Mouse (Mus musculus) cerebellum, postnatal 36 days (tissue): Measurements from ENCODE around the gene Sema6b.
A peak's percentile ranks its signal among the peaks of the same experiment; 100 is the strongest.

Experiments
- DNase-seq, 2 experiments: peaks; one replicate each; pipeline ENCODE4 v3.0.0; 2021 to 2022; ENCODE audit warnings: mixed read lengths in 2 of 2

Gene Sema6b

GRCm38 (mm10) chr17:56144546-56144945, 4.4 kb upstream of the Sema6b start:
- no peak for DNase-seq

- peak; percentile 78 to 80 for DNase-seq
These were observed 1.8 kb upstream of the Sema6b start for GRCm38 (mm10) chr17:56141702-56142605.

GRCm38 (mm10) chr17:56139355-56139754, 788 bp downstream of the Sema6b start:
- peak in 1 of 2 experiments; percentile 51 for DNase-seq

GRCm38 (mm10) chr17:56137839-56138613, 2.1 kb downstream of the Sema6b start:
- no peak for DNase-seq

- no peak for DNase-seq
These were observed 3.6 kb downstream of the Sema6b start for GRCm38 (mm10) chr17:56136558-56136957.

- DNase-seq, result peak; percentile 56 to 66
These were observed 5.6 kb downstream of the Sema6b start for GRCm38 (mm10) chr17:56134463-56134971.

GRCm38 (mm10) chr17:56133457-56134363, 6.4 kb downstream of the Sema6b start:
- DNase-seq, result no peak

- peak; percentile 72 to 76 for DNase-seq
These were observed 7.5 kb downstream of the Sema6b start for GRCm38 (mm10) chr17:56132661-56133060.

- peak; percentile 75 to 78 for DNase-seq
These were observed 8.3 kb downstream of the Sema6b start for GRCm38 (mm10) chr17:56131814-56132213.

GRCm38 (mm10) chr17:56131136-56131535, 9.0 kb downstream of the Sema6b start:
- no peak for DNase-seq

GRCm38 (mm10) chr17:56128246-56128645, 11.9 kb downstream of the Sema6b start:
- peak in 1 of 2 experiments; percentile 48 for DNase-seq

- no peak for DNase-seq
These were observed 14.0 kb downstream of the Sema6b start for GRCm38 (mm10) chr17:56126175-56126574.

- no peak for DNase-seq
These were observed 14.9 kb downstream of the Sema6b start for GRCm38 (mm10) chr17:56125276-56125630.

GRCm38 (mm10) chr17:56124377-56125275, 15.5 kb downstream of the Sema6b start:
- peak; percentile 63 to 67 for DNase-seq

- DNase-seq, result no peak
These were observed 16.3 kb downstream of the Sema6b start for GRCm38 (mm10) chr17:56123681-56124340.

- no peak for DNase-seq
These were observed 17.0 kb downstream of the Sema6b start for GRCm38 (mm10) chr17:56123161-56123560.

GRCm38 (mm10) chr17:56121826-56122225, 18.3 kb downstream of the Sema6b start, which contains the start of gene Lrg1:
Gene Lrg1, minus strand, starts transcription at chr17:56122001.
- no peak for DNase-seq

- DNase-seq, result peak; percentile 56 to 59
These were observed 19.9 kb downstream of the Sema6b start for GRCm38 (mm10) chr17:56119981-56120880.

GRCm38 (mm10) chr17:56119431-56119830, 20.7 kb downstream of the Sema6b start:
- no peak for DNase-seq
